Mouse (Mus musculus) heart, embryonic 13.5 days (tissue): Measurements from ENCODE around the gene Kcna10. TPM values are rescaled to one million over a fixed set of nuclear protein-coding genes. Genes with fewer than 3 reads are reported as not detected.

ENCODE experiments used
- ATAC-seq: fragments of 200-750 bp; cut with Nextera tagmentation; 2 replicates; pipeline ENCODE4 v1.8.0; 2017; ENCODE audit warnings: moderate TSS enrichment; ENCODE audit not compliant: insufficient number of reproducible peaks, low FRiP score, low TSS enrichment; ENCODE audit errors: extremely low read depth
- H3K27ac ChIP-seq: fragments of 300-500 bp; sonication (generic); replicated peaks from 2 replicates; pipeline ENCODE4 v1.5.1; 2015; ENCODE audit warnings: moderate library complexity, mild to moderate bottlenecking, inconsistent platforms
- H3K27me3 ChIP-seq: fragments of 300-500 bp; sonication (generic); replicated peaks from 2 replicates; pipeline ENCODE4 v1.6.1; 2015; ENCODE audit warnings: mild to moderate bottlenecking, inconsistent platforms
- H3K36me3 ChIP-seq: fragments of 300-500 bp; sonication (generic); 2 replicates; pipeline ENCODE4 v1.6.1; 2015; ENCODE audit warnings: mild to moderate bottlenecking, inconsistent platforms
- H3K4me1 ChIP-seq: fragments of 300-500 bp; sonication (generic); 2 replicates; pipeline ENCODE4 v1.6.1; 2015; ENCODE audit warnings: inconsistent platforms
- H3K4me2 ChIP-seq: fragments of 300-500 bp; sonication (generic); 2 replicates; pipeline ENCODE4 v1.6.1; 2015; ENCODE audit warnings: inconsistent platforms, mild to moderate bottlenecking, moderate library complexity
- H3K4me3 ChIP-seq: fragments of 300-500 bp; sonication (generic); 2 replicates; pipeline ENCODE4 v1.5.1; 2015; ENCODE audit warnings: moderate library complexity, mild to moderate bottlenecking, inconsistent platforms
- H3K9ac ChIP-seq: fragments of 300-500 bp; sonication (generic); 2 replicates; pipeline ENCODE4 v1.6.1; 2015; ENCODE audit warnings: inconsistent platforms, mild to moderate bottlenecking, moderate library complexity
- H3K9me3 ChIP-seq: fragments of 300-500 bp; sonication (generic); 2 replicates; pipeline ENCODE4 v1.6.1; 2016; ENCODE audit warnings: inconsistent platforms
- WGBS: fragments of 180-500 bp; shearing (Covaris S2); methylation state at CpG from one replicate; pipeline ENCODE4 v1.1.7; 2015; ENCODE audit warnings: mixed read lengths; 5-methylcytosine and 5-hydroxymethylcytosine counted together
- polyA plus RNA-seq: library from polyadenylated mRNA; unstranded; fragments of >200 nt; fragmentation: Nextera tagmentation; extraction: Ambion mirVana; gene quantifications from 2 replicates; pipeline ENCODE4 v1.2.1, GENCODE M21; 2015

Gene Kcna10
- polyA plus RNA-seq, 1 experiment from 2014 or later: not detected

DNA sequence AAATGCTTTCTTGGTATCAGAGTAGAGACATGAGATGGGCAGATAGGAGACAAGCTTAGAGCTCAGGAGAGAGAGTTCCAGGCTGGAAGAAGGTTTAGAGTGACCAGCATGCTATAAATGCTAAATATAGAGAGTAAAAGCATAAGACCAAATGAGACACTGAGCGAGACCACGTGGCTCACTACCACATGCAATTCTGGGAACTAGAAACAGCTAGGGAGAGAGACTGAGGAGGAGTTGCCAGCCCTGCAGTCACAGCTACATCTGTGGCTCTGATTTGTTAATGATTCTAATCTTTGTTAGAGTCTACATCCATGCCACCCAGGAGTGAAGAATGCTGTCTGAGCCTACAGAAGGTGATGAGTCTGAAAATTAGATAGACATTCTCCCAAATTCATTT is 13.3 kb upstream of the Kcna10 start:
- H3K27me3 ChIP-seq: 0 out of 2 replicates have a peak, but pooled peaks cover under 1% of the 10 kb centered on the region
- H3K36me3 ChIP-seq: no peaks in the 10 kb centered on the region
- WGBS: 62% methylated on average over 2 of the region's 2 CpGs
- H3K4me2 ChIP-seq: no peak overlapping the region
- H3K9me3 ChIP-seq: no peaks in the 10 kb centered on the region
- H3K4me3 ChIP-seq: no peak overlapping the region
- no peak overlapping the region for H3K27ac ChIP-seq
- ATAC-seq: no peak
- H3K4me1 ChIP-seq: no peaks in the 10 kb centered on the region
- H3K9ac ChIP-seq: no peak overlapping the region

- H3K4me1 ChIP-seq: no peaks in the 10 kb centered on the region
- no peak overlapping the region for H3K27ac ChIP-seq
- no peaks in the 10 kb centered on the region for H3K27me3 ChIP-seq
- no peak overlapping the region for H3K9ac ChIP-seq
- no peak for ATAC-seq
- 63% methylated on average over 3 of the region's 3 CpGs for WGBS
- H3K4me3 ChIP-seq: no peak overlapping the region
- H3K9me3 ChIP-seq: no peaks in the 10 kb centered on the region
- H3K4me2 ChIP-seq: no peak overlapping the region
- H3K36me3 ChIP-seq: no peaks in the 10 kb centered on the region
Observed at GRCm38 (mm10) chr3:107171964-107172363, 10.9 kb upstream of the Kcna10 start.

DNA sequence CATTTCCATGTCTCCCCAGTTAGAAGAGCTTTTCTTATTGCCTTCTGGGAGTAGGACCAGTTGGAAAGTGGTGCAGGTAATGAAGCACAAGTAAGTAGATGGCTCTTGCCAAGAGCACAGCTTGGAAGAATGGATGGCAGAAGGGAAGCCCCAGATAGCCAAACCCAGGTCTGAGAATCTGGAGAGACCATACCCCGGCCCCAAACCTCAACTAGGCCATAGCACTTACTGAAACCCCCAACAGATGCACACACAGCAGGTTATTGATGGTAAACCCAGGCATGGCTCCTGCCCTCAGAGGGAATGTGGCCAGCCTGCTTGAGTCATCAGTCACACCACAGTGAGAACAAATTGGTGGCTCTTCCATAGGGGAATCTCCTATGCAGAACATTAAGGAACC is 10.3 kb upstream of the Kcna10 start:
- ATAC-seq: no peak

DNA sequence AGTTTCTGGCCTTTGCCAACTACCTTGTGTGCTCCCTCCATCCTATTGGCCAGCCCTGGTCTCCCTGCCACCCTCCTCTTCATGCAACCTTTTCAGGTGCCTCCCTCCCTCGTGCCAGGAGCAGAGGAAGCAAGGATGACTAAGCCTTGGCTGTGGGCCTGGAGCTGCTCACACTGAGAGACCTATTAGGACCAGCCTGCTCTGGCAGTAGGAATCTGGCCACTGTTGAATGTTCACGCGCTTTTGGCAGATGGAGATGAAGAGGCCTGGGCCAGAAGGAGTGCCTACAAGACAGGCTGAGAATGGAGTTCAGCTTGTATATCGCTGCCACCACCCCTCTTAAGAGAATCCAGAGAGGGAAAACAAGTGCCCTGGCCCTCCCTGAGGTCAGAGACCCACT is 7.4 kb upstream of the Kcna10 start:
- ATAC-seq: no peak
- no peaks in the 10 kb centered on the region for H3K9me3 ChIP-seq
- WGBS: 57% methylated on average over 4 of the region's 4 CpGs
- no peak overlapping the region for H3K9ac ChIP-seq
- H3K4me3 ChIP-seq: no peak overlapping the region
- H3K27me3 ChIP-seq: no peaks in the 10 kb centered on the region
- H3K36me3 ChIP-seq: no peaks in the 10 kb centered on the region
- no peak overlapping the region for H3K27ac ChIP-seq
- no peaks in the 10 kb centered on the region for H3K4me1 ChIP-seq
- no peak overlapping the region for H3K4me2 ChIP-seq

More for the DNA sequence above, 10.3 kb upstream of the Kcna10 start:
- Histone ChIP-seq H3K4me2 (no peak overlapping the region), H3K4me3 (no peak overlapping the region), H3K36me3 (no peaks in the 10 kb centered on the region), H3K4me1 (no peaks in the 10 kb centered on the region), H3K9me3 (no peaks in the 10 kb centered on the region), H3K27me3 (no peaks in the 10 kb centered on the region), H3K27ac (no peak overlapping the region), H3K9ac (no peak overlapping the region)
- WGBS: 78% methylated on average over 1 of the region's 1 CpGs

- no peak overlapping the region for H3K27ac ChIP-seq
- H3K4me3 ChIP-seq: no peak overlapping the region
- no peak for ATAC-seq
- no peak overlapping the region for H3K4me2 ChIP-seq
- no peaks in the 10 kb centered on the region for H3K27me3 ChIP-seq
- H3K9me3 ChIP-seq: no peaks in the 10 kb centered on the region
- no peaks in the 10 kb centered on the region for H3K36me3 ChIP-seq
- no peaks in the 10 kb centered on the region for H3K4me1 ChIP-seq
- no peak overlapping the region for H3K9ac ChIP-seq
- WGBS: 73% methylated on average over 9 of the region's 9 CpGs
Observed at GRCm38 (mm10) chr3:107176501-107176900, 6.4 kb upstream of the Kcna10 start.

DNA sequence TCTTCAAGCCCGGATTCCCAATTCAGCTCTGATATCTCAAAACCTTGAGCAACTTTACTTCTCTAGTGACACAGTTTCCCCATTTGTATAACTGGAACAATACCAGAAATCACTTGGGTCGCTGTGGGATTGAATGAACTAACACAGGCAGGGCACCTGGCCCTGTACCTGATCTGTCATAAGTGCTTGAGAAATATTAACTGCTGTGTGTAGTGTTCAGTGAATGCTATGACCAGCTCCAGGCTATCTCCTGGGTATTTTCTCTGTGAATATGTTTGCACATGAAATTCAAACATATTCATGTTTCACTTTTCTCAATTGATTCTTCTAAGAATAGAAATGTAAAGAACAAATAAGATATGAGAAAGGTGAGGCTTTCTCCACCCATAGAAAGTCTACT is 2.0 kb upstream of the Kcna10 start:
- Histone ChIP-seq H3K4me1 (no peaks in the 10 kb centered on the region), H3K9ac (no peak overlapping the region), H3K27ac (no peak overlapping the region), H3K36me3 (no peaks in the 10 kb centered on the region), H3K4me3 (no peak overlapping the region), H3K4me2 (no peak overlapping the region), H3K27me3 (no peaks in the 10 kb centered on the region), H3K9me3 (no peaks in the 10 kb centered on the region)
- ATAC-seq: no peak
- 53% methylated on average over 2 of the region's 2 CpGs for WGBS

- no peak overlapping the region for H3K4me3 ChIP-seq
- no peak for ATAC-seq
- 68% methylated on average over 3 of the region's 3 CpGs for WGBS
Observed at GRCm38 (mm10) chr3:107183178-107183577, 322 bp downstream of the Kcna10 start.

GRCm38 (mm10) chr3:107185597-107185996 is 2.7 kb downstream of the Kcna10 start:
- 70% methylated on average over 3 of the region's 3 CpGs for WGBS
- H3K9ac ChIP-seq: no peak overlapping the region
- H3K4me2 ChIP-seq: no peak overlapping the region
- no peaks in the 10 kb centered on the region for H3K9me3 ChIP-seq
- H3K27ac ChIP-seq: no peak overlapping the region
- H3K36me3 ChIP-seq: no peaks in the 10 kb centered on the region
- H3K4me1 ChIP-seq: no peaks in the 10 kb centered on the region
- H3K4me3 ChIP-seq: no peak overlapping the region
- H3K27me3 ChIP-seq: peaks cover 9% of the 10 kb centered on the region
- ATAC-seq: no peak

More at GRCm38 (mm10) chr3:107183178-107183577, 322 bp downstream of the Kcna10 start:
- Histone ChIP-seq H3K4me2 (no peak overlapping the region), H3K36me3 (no peaks in the 10 kb centered on the region), H3K9me3 (no peaks in the 10 kb centered on the region), H3K4me1 (no peaks in the 10 kb centered on the region), H3K27ac (no peak overlapping the region), H3K27me3 (peaks cover 2% of the 10 kb centered on the region; the same call in 1 of the 2 replicates), H3K9ac (no peak overlapping the region)

DNA sequence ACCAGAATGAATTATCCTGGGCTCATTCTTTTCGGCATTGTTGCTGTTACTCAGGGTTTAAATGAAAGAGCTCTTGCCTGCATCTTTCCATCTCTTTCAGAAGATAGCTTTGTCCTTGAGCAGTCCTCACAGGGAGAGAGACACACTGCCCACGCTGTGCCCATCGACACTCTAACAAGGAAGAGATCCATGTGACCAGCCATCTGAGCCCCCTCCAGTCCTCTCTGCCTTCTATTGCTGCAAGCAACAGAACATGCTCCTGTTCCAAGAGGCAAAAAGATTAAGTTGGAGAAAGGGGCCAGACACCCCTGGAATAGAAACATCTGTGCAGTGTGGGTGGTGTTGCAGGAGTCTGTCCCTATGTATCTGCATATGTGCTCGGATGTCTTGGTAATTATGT is 4.2 kb downstream of the Kcna10 start:
- WGBS: 69% methylated on average over 4 of the region's 4 CpGs
- no peak overlapping the region for H3K4me2 ChIP-seq
- H3K27me3 ChIP-seq: peaks cover 17% of the 10 kb centered on the region
- H3K9me3 ChIP-seq: no peaks in the 10 kb centered on the region
- no peak overlapping the region for H3K27ac ChIP-seq
- H3K9ac ChIP-seq: no peak overlapping the region
- H3K36me3 ChIP-seq: no peaks in the 10 kb centered on the region
- ATAC-seq: no peak
- H3K4me1 ChIP-seq: no peaks in the 10 kb centered on the region
- H3K4me3 ChIP-seq: no peak overlapping the region

GRCm38 (mm10) chr3:107188226-107188899 is 5.5 kb downstream of the Kcna10 start:
- no peak for ATAC-seq
- 31% methylated on average over 6 of the region's 6 CpGs for WGBS

GRCm38 (mm10) chr3:107201310-107202180 is 18.7 kb downstream of the Kcna10 start:
- Histone ChIP-seq H3K9me3 (no peaks in the 10 kb centered on the region), H3K4me2 (no peak overlapping the region), H3K4me1 (no peaks in the 10 kb centered on the region), H3K4me3 (no peak overlapping the region), H3K27me3 (0 out of 2 replicates have a peak, but pooled peaks cover 5% of the 10 kb centered on the region), H3K9ac (no peak overlapping the region), H3K27ac (no peak overlapping the region), H3K36me3 (no peaks in the 10 kb centered on the region)
- 40% methylated on average over 9 of the region's 9 CpGs for WGBS
- no peak for ATAC-seq

More at GRCm38 (mm10) chr3:107188226-107188899, 5.5 kb downstream of the Kcna10 start:
- Histone ChIP-seq H3K36me3 (no peaks in the 10 kb centered on the region), H3K27ac (no peak overlapping the region), H3K27me3 (peaks cover 25% of the 10 kb centered on the region), H3K4me3 (no peak overlapping the region), H3K4me2 (no peak overlapping the region), H3K9me3 (no peaks in the 10 kb centered on the region), H3K4me1 (no peaks in the 10 kb centered on the region), H3K9ac (no peak overlapping the region)
